Comparison of ENCODE assay signal across 9 mouse cellular contexts in genomic region chr5:132542381-132543020, GRCm38 (mm10). TPM values are rescaled to one million over a fixed set of nuclear protein-coding genes. Genes with fewer than 3 reads are reported as not detected.
DNase-seq lines count a peak whose midpoint lies in the region; ATAC-seq lines count a peak whose summit lies in the region.
"Had no signal": no experiment of that assay in that cellular context is flagged by ENCODE, and none has a peak within 500 bp of the region (broad histone marks: within the 10 kb centered on the region; RNA-seq: fewer than 3 reads in every experiment).

No protein-coding gene starts in this region.

- H3K4me3 ChIP-seq in embryonic facial prominence, embryonic 14.5 days (ENCODE audit: low read depth, low read length) = peak overlapping the region; percentile 84
- H3K4me3 ChIP-seq in hindbrain, embryonic 10.5 days = peak overlapping the region; percentile 82
- peak overlapping the region; percentile 77 for H3K4me3 ChIP-seq in limb, embryonic 15.5 days

- no peaks in the 10 kb centered on the region for H3K27me3 ChIP-seq in embryonic facial prominence, embryonic 14.5 days (replicated peaks; ENCODE audit: control insufficient read depth, insufficient read depth, low read length)
- H3K27me3 ChIP-seq in hindbrain, embryonic 10.5 days (ENCODE audit: insufficient read depth, poor library complexity, severe bottlenecking) = peaks cover 30% of the 10 kb centered on the region
- 0 out of 2 replicates have a peak, but pooled peaks cover 3% of the 10 kb centered on the region for H3K27me3 ChIP-seq in limb, embryonic 15.5 days

- H3K36me3 ChIP-seq in embryonic facial prominence, embryonic 14.5 days (ENCODE audit: control insufficient read depth, insufficient read depth, low read length) = no peaks in the 10 kb centered on the region
- no peaks in the 10 kb centered on the region for H3K36me3 ChIP-seq in hindbrain, embryonic 10.5 days
- no peaks in the 10 kb centered on the region for H3K36me3 ChIP-seq in limb, embryonic 15.5 days
- H3K36me3 ChIP-seq: G1E had no signal

- H3K4me1 ChIP-seq in embryonic facial prominence, embryonic 14.5 days (ENCODE audit: control insufficient read depth, insufficient read depth, low read length) = peaks cover 21% of the 10 kb centered on the region
- H3K4me1 ChIP-seq in hindbrain, embryonic 10.5 days (replicated peaks) = peaks cover 34% of the 10 kb centered on the region
- H3K4me1 ChIP-seq in limb, embryonic 15.5 days = peaks cover 22% of the 10 kb centered on the region

- peak; percentile 2 for DNase-seq in kidney, adult 9 months
- DNase-seq in kidney, adult 11 months = no peak
- DNase-seq in adrenal gland, adult 8-10 months = peak; percentile 29
- DNase-seq in embryonic facial prominence, embryonic 14.5 days (ENCODE audit: low spot score) = peak; percentile 71
- peak; percentile 51 for DNase-seq in hindbrain, embryonic 10.5 days (ENCODE audit: low spot score)
- DNase-seq in ovary, postnatal 14 days (ENCODE audit: low spot score) = peak; percentile 13
- no peak for DNase-seq in spleen, postnatal 14 days (ENCODE audit: low spot score in 2 of 2)

- H3K9me3 ChIP-seq in embryonic facial prominence, embryonic 14.5 days (ENCODE audit: control insufficient read depth, low read length) = no peaks in the 10 kb centered on the region
- no peaks in the 10 kb centered on the region for H3K9me3 ChIP-seq in hindbrain, embryonic 10.5 days
- no peaks in the 10 kb centered on the region for H3K9me3 ChIP-seq in limb, embryonic 15.5 days

- H3K4me2 ChIP-seq in embryonic facial prominence, embryonic 14.5 days (ENCODE audit: low read depth, low read length) = peak overlapping the region; percentile 59
- H3K4me2 ChIP-seq in limb, embryonic 15.5 days = peak overlapping the region; percentile 71

- H3K9ac ChIP-seq in embryonic facial prominence, embryonic 14.5 days (ENCODE audit: low read depth, low read length) = peak overlapping the region; percentile 88
- peak overlapping the region; percentile 70 for H3K9ac ChIP-seq in limb, embryonic 15.5 days

- under 1% methylated on average over 28 of the region's 28 CpGs for WGBS in embryonic facial prominence, embryonic 14.5 days
- under 1% methylated on average over 28 of the region's 28 CpGs for WGBS in hindbrain, embryonic 10.5 days
- under 1% methylated on average over 28 of the region's 28 CpGs for WGBS in limb, embryonic 15.5 days

- no peak; the same call in 1 of the 2 replicates for ATAC-seq in embryonic facial prominence, embryonic 14.5 days (ENCODE audit: low read depth)
- ATAC-seq in limb, embryonic 15.5 days (ENCODE audit: insufficient number of reproducible peaks, low FRiP score, low TSS enrichment, low read depth) = no peak

- peak overlapping the region; percentile 87 for H3K27ac ChIP-seq in embryonic facial prominence, embryonic 14.5 days (replicated peaks; ENCODE audit: low read depth, low read length)
- H3K27ac ChIP-seq in hindbrain, embryonic 10.5 days = peak overlapping the region; percentile 92
- H3K27ac ChIP-seq in limb, embryonic 15.5 days = peak overlapping the region; percentile 91

RNA-seq across cellular contexts. Expression of gene Auts2, which starts 0.6 kb away (rescaled TPM):
- total RNA-seq in adrenal gland, adult 8-10 months (2022) = 10 to 100 TPM; 30.7 to 75.1 (median 38.7) TPM
- polyA plus RNA-seq in embryonic facial prominence, embryonic 14.5 days (2014; fragmentation: Nextera tagmentation; extraction: Ambion mirVana) = 29.4 and 35.2 TPM in 2 replicates
- polyA plus RNA-seq in hindbrain, embryonic 10.5 days (2016; fragmentation: Nextera tagmentation; extraction: Ambion mirVana) = 41.9 and 56.7 TPM in 2 replicates
- 31.5 and 34.0 TPM in 2 replicates for polyA plus RNA-seq in limb, embryonic 15.5 days (2015; fragmentation: Nextera tagmentation; extraction: Ambion mirVana)

Comparison
In these comparisons a context has a peak if more than half of its experiments do, and no peak if none do; other contexts are left out.
1. DNase-seq: peak in kidney, adult 9 months (single experiment), adrenal gland, adult 8-10 months (single experiment), embryonic facial prominence, embryonic 14.5 days (single experiment), hindbrain, embryonic 10.5 days (single experiment) and ovary, postnatal 14 days (single experiment); none in kidney, adult 11 months (single experiment) and spleen, postnatal 14 days (0 of 2).
2. Peak in every context shown above with its lines, with median percentiles within 50 percentile points of each other: H3K27ac ChIP-seq and H3K4me3 ChIP-seq.